Mouse (Mus musculus) embryo, embryonic 11 days (tissue): ENCODE data around the gene Abca4.
"Not testable (repeated sequence)": the region's sequence is repeated elsewhere in the genome, so short reads cannot be mapped to it uniquely, and the experiment has no call there.

Source experiments
- DNase-seq: peaks from one replicate; pipeline ENCODE4 v3.0.0-alpha.2; 2015

The Abca4 gene

GRCm38 (mm10) chr3:122062586-122062985 lies 18.3 kb downstream of the Abca4 start:
- DNase-seq, result no peak

GRCm38 (mm10) chr3:122064556-122065410 lies 20.5 kb downstream of the Abca4 start:
- DNase-seq, result no peak

- DNase-seq, result no peak
These were observed 27.5 kb downstream of the Abca4 start for GRCm38 (mm10) chr3:122071769-122072168.

DNA sequence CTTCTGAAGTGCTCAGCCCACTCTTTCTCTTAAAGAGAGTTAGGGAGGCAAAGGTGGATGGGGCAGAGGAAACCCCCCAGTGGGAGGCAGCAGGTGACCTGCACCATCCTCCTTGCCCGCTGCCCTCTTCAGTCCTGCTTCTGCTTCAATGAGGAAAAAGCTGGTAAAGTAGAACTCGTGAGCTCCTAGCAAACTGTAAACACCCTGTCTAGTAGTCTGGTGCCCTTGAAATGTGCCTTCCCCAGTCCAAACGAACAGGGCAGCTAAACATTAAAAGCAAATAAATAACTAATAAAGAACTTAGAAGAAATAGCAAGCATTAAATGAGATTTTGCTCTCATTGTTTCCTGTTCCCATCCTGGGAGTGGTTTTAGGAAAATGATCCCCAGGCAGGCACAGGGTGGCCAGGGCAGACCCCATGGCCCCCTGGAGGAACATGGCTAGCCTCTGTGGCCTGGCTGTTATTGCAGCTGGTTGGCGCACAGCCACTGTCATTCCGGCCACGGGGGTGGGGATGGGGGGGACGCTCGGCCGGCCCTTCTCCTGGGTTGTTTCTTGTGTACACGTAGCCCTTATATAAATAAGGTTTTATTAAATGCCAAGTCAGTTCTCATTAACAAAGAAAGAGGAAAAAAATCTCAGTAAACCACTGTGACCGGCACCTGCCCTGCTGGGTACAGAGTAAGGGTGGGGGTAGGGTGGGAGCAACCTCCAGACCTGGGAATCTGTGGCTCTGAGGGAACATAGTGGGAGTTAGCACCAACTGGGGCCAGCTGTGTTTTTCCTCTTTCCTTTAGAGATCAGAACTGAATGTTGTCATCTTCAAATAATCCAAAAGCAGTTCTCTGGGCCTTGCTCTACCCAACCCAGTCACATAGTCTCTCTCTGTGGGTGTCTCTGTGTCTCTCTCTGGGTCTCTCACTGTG lies 28.7 kb downstream of the Abca4 start:
- no peak for DNase-seq

DNA sequence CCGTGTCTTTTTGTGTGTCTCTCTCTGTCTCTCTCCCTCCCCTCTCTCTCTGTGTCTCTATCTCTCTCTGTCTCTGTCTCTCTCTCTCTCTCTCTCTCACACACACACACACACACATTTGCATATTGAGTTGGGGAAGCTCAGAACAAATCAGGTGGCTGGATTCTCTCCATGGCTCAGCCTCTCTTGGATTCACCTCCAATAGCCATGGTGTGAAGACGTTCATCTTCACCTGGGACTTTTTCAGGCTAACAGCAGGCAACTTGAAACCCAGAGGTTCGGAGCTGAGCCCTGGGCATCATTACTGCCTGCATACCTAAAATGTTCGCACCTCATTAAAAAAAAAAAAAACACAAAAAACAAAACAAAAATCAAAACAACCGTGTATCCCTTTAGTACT lies 29.4 kb downstream of the Abca4 start:
- no peak for DNase-seq

DNA sequence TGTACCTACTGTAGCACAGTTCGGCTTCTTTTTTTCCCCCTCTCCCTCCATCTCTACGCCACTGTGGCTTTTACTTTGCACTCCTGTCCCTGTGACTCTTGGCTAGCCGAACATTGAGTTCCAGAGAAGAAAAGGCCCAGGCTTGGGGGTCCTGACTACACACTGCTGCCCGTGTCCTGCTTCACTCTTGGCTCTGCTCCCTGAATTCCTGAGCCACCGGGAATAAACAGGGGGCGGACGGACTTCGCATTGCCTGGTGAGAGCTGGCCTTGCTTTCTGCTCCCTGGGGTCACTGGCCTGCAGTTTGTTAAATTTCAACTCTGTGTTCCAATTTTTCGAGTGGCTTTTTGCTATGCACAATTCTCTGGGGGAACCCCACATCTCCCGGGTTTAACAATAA lies 30.1 kb downstream of the Abca4 start:
- DNase-seq, result no peak

- DNase-seq, result peak; percentile 58
These were observed 33.9 kb downstream of the Abca4 start for GRCm38 (mm10) chr3:122078141-122078540.

GRCm38 (mm10) chr3:122079172-122079571 lies 34.9 kb downstream of the Abca4 start:
- no peak for DNase-seq

GRCm38 (mm10) chr3:122081634-122082033 lies 37.4 kb downstream of the Abca4 start:
- not testable (repeated sequence) for DNase-seq

DNA sequence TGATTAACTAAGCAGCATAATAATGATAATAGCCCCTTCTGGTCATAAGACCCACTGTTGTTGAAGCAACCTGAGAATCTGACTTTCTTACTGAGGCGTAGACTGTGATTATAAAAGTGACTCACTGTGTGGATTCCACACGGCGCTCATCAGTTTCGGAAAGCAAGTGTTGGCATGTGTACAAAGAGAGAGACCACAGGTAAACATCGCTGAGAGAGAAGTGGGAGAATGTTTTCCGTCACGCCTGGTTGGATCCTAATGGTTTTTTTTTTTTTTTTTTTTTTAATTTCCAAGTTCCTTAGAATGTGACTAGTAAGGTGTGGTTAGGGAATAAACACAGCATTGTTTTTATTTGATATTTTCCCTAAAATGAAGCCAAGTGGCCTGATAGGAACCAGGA lies 38.1 kb downstream of the Abca4 start:
- DNase-seq, result no peak

DNA sequence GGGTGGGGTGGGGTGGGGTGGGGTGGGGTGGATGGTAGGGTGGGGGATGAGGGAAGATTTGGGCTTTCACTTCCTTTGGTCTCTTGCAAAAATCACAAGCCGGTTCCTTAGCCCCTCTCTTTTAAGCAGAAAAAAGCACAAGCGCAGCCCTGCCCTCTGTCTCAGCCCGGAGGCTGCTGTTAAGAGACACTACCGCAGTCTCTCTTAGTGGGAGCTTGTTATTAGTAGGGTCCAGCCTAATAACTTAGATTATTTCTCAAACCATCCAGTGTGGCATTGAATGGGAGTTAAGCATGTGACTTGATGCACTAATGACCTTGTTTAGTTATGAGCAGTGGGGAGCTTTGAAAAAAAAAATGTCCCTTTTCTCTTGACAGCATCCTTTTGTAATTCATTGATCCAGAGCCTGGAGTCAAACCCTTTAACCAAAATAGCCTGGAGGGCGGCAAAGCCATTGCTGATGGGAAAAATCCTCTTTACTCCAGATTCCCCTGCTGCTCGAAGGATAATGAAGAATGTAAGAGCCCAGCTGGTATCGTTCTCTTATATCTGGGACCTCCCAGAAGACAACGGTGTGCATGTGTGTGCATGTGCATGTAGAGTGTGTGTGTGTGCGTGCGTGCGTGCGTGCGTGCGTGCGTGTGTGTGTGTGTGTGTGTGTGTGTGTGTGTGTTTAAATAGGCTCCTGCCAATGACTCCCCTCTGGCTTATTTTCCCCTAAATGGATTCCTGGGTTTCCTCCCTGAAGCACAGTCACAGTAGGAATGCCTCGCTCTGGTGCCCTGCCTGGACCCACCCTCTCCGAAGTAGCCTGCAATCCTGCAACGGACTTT lies 41.1 kb downstream of the Abca4 start:
- DNase-seq, result peak; percentile 51

- peak; percentile 28 for DNase-seq
These were observed 43.9 kb downstream of the Abca4 start for GRCm38 (mm10) chr3:122088054-122088681.

GRCm38 (mm10) chr3:122090338-122090737 lies 46.1 kb downstream of the Abca4 start:
- DNase-seq, result no peak

DNA sequence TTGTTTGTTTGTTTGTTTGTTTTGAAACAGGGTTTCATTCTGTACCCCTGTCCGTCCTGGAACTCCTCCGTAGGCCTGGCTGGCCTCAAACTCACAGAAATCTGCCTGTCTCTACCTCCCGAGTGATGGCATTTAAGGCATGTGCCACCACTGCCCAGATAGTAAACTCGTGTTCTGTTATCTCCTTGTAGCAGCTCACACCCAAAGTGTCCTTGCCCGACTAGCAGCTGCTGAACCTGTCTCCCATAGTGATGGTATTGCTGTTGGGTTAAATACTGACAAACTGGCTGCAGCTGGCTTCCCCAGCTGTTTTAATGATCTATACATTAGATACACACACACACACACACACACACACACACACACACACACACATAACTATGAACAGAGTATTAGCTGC lies 55.5 kb downstream of the Abca4 start:
- DNase-seq, result no peak

- no peak for DNase-seq
These were observed 57.8 kb downstream of the Abca4 start for GRCm38 (mm10) chr3:122102091-122102490.

DNA sequence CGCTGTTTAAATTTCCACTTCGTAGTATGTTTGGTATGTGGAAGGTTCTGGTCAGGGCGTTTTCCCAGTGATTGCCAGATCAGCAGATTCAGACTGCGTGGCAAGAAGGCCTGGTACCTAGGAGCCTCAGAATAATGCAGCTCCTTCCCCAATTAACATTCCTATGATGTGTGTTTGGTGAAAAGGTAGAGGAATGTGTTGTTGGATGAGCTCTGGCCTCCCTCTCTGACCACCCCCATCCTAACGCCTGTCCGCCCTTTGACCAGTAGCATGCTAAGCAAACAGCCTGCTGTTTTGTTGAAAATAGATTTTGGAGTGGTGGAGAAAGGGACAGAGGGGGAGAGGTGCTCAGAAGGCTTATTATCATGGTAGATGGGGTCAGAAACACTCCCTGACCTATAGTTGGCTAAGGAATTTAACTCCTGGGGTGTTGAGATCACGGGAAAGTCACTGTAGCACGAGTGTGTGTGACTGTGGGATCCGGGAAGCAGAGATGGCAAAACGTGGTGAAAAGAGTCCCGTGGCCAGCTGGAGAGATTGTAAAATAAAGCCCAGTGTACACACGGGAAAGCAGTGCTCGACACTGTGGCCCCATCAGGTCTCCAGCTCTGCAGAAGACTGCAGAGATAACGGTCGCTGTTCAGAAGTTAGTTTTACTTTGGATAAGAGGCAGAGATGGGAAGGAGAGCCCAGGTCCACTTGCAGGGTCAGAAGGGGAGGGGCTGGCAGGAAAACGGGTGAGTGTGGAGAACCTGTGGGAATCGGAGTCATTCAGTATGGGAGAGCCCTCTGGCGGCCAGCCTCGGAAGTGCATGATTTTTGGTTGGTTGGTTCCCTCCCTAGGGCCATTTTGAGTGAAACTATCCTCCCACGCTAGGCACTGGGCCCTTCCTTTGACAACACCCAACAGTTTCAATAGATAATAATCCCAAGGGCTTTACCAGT lies 59.9 kb downstream of the Abca4 start:
- DNase-seq, result peak; percentile 90

GRCm38 (mm10) chr3:122106920-122107319 lies 62.7 kb downstream of the Abca4 start:
- no peak for DNase-seq

DNA sequence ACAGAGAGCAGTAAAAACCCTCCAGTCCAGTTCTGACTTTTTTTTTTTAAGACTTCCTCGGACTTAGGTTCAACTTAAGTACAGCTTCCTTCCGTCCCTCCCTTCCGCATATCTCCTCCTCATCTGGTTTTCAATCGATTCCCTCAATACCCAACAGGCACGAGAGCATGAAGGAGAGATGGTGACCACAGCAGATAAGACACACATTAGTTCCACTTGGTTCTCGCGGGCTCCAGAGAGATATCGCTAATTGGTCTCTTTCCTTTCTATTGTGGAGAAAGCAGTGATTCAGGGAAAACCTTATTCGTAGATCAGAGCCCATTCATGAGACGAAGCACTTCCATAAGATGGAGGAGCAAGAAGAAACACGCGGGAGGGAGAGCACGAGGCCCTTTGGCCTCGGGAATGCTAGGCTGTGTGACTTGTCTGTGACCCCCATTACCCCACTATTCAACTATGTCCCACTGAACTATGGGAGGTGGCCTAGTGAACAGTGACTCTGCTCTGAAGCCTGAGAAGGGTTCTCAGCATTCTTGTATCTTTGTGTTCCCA lies 63.5 kb downstream of the Abca4 start:
- DNase-seq, result no peak

GRCm38 (mm10) chr3:122109461-122109860 lies 65.2 kb downstream of the Abca4 start:
- DNase-seq, result no peak

GRCm38 (mm10) chr3:122111141-122111981 lies 67.1 kb downstream of the Abca4 start:
- no peak for DNase-seq
